Comparison of ENCODE assay signal across 8 mouse cellular contexts in genomic region chr1:158713301-158714095, GRCm38 (mm10).
DNase-seq lines count a peak whose midpoint lies in the region; TF ChIP-seq lines count a peak whose summit lies in the region.

No protein-coding gene starts in this region.

- H3K79me2 ChIP-seq in heart, adult 2 months (replicated peaks; ENCODE audit: control insufficient read depth, insufficient read depth, low read length) = no peaks in the 10 kb centered on the region

- TF ChIP-seq POLR2A in heart, adult 2 months (IDR thresholded peaks at IDR 0.05; ENCODE audit: insufficient read depth, low read depth, low read length) = no peak

- WGBS in heart, adult 2 months = 45% methylated on average over 5 of the region's 5 CpGs
- 34% methylated on average over 5 of the region's 5 CpGs for WGBS in heart, embryonic 10.5 days

- H3K27ac ChIP-seq in heart, adult 2 months = no peak overlapping the region
- H3K27ac ChIP-seq in heart, embryonic 10.5 days = no peak overlapping the region

- H3K4me1 ChIP-seq in heart, adult 2 months (ENCODE audit: control insufficient read depth, insufficient read depth, low read length) = no peaks in the 10 kb centered on the region
- no peaks in the 10 kb centered on the region for H3K4me1 ChIP-seq in heart, embryonic 10.5 days

- H3K9ac ChIP-seq in heart, adult 2 months (ENCODE audit: low read depth, low read length) = no peak overlapping the region

- peak; percentile 67 for TF ChIP-seq CTCF in heart, adult 2 months (IDR thresholded peaks at IDR 0.05)

- H3K9me3 ChIP-seq in heart, embryonic 10.5 days = no peaks in the 10 kb centered on the region

- TF ChIP-seq EP300 in heart, adult 2 months (IDR thresholded peaks at IDR 0.05; ENCODE audit: insufficient read depth, low read depth, low read length) = no peak

- no peak overlapping the region for H3K4me3 ChIP-seq in heart, adult 2 months
- H3K4me3 ChIP-seq in heart, embryonic 10.5 days = no peak overlapping the region

- no peaks in the 10 kb centered on the region for H3K36me3 ChIP-seq in heart, adult 2 months (ENCODE audit: control insufficient read depth, insufficient read depth, low read length)
- H3K36me3 ChIP-seq in heart, embryonic 10.5 days = no peaks in the 10 kb centered on the region

- H3K27me3 ChIP-seq in heart, adult 2 months (ENCODE audit: control insufficient read depth, insufficient read depth, low read length) = no peaks in the 10 kb centered on the region
- H3K27me3 ChIP-seq in heart, embryonic 10.5 days (ENCODE audit: insufficient read depth, poor library complexity, severe bottlenecking) = no peaks in the 10 kb centered on the region

- DNase-seq in heart, adult 2 months = peak; percentile 10 to 17
- no peak for DNase-seq in heart, embryonic 10.5 days (ENCODE audit: low spot score)
- DNase-seq in urinary bladder, postnatal 36 days (ENCODE audit: low spot score in 2 of 2) = peak; percentile 3 to 21
- DNase-seq in urinary bladder, postnatal 4 days (ENCODE audit: low spot score in 2 of 2) = no peak
- DNase-seq in fibroblast of lung, adult 2 months (ENCODE audit: low read depth) = peak; percentile 52
- DNase-seq in left cerebral cortex, postnatal 4 days = peak; percentile 32
- peak; percentile 17 for DNase-seq in skeletal muscle tissue, adult 2 months (ENCODE audit: low read depth, low spot score)
- DNase-seq in thymus, adult 18-20 months = no peak

- intact Hi-C loops in heart, adult 2 months (cut with DNase I) = loop anchor here (1.0 to 5.0 kb wide), 2 partner anchors 240 to 424 kb away; no protein-coding TSS in a partner anchor
- intact Hi-C loops in left cerebral cortex, postnatal 4 days (cut with DNase I) = loop anchor here (1.0 to 10.0 kb wide), 3 partner anchors 240 to 1471 kb away; no protein-coding TSS in a partner anchor

Comparison
In these comparisons a context has a peak if more than half of its experiments do, and no peak if none do; other contexts are left out.
1. DNase-seq: peak in heart, adult 2 months (2 of 2), urinary bladder, postnatal 36 days (2 of 2), fibroblast of lung, adult 2 months (single experiment), left cerebral cortex, postnatal 4 days (single experiment) and skeletal muscle tissue, adult 2 months (single experiment); none in heart, embryonic 10.5 days (single experiment), urinary bladder, postnatal 4 days (0 of 2) and thymus, adult 18-20 months (0 of 2).